Mouse (Mus musculus): ENCODE data around the gene Scarb2. TPM values are rescaled to one million over a fixed set of nuclear protein-coding genes. Genes with fewer than 3 reads are reported as not detected.
"Not testable (repeated sequence)": the region's sequence is repeated elsewhere in the genome, so short reads cannot be mapped to it uniquely, and the experiment has no call there.

The Scarb2 gene
- 4.8 and 6.0 TPM in 2 replicates for polyA plus RNA-seq (2012; ENCODE audit: insufficient read depth, low replicate concordance)

DNA sequence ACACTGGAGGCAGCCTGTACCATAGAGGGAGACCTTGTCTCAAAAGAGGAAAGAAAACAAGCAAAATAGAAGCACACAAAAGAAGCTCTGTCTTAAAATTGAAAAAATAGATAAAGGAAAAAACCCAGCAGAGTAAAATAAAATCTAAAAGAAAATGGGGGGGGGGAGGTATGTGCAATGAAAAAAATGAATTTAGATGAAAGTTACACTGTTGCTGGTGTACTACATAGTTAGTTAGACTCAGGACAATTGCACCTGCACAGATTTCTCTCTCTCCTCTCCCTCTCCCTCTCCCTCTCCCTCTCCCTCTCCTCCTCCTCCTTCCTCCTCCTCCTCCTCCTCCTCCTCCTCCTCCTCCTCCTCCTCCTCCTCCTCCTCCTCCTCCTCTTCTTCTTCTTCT lies at the start of gene Scarb2:
Gene Scarb2 (minus strand): TSS at position 101 of the 400 bp plus-strand sequence.
- Histone ChIP-seq H3K27me3 (replicated peaks) (no peaks in the 10 kb centered on the region), H3K9me3 (peaks cover 8% of the 10 kb centered on the region), H3K4me1 (peaks cover 47% of the 10 kb centered on the region), H3K36me3 (replicated peaks; ENCODE audit: low read length) (peaks cover 3% of the 10 kb centered on the region), H3K4me3 (replicated peaks) (peak within 1 kb of the TSS; percentile 100)
- TF ChIP-seq FLI1 (IDR thresholded peaks at IDR 0.05; ENCODE audit: low read length) (no peak), GATA1 (IDR thresholded peaks at IDR 0.05; ENCODE audit: borderline replicate concordance, low read length) (no peak)

DNA sequence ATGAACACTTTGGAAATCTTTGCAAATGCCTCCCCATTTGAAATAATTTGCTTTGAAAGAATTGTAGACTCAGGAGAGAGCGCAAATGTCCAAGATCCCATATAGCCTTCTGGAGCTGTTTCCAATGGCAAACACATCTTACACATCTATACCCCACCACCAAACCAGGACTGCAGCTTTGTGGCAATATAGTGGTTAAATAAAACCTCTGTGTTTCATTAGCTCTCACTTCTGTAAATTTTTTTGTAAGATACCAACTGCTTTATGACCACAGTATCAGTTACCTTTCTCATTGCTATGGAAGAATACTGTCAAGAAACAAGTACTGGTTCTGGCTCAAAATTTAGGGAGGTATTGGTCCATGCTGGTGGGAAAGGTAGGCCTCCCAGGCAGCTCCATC lies 49.3 kb upstream of the Scarb2 start:
- TF ChIP-seq GATA1 (IDR thresholded peaks at IDR 0.05; ENCODE audit: borderline replicate concordance, low read length) (no peak), FLI1 (IDR thresholded peaks at IDR 0.05; ENCODE audit: low read length) (no peak)
- Histone ChIP-seq H3K27me3 (replicated peaks) (peaks cover 7% of the 10 kb centered on the region), H3K4me1 (peaks cover 4% of the 10 kb centered on the region; the same call in 1 of the 2 replicates), H3K4me3 (replicated peaks) (no peak overlapping the region), H3K36me3 (replicated peaks; ENCODE audit: low read length) (no peaks in the 10 kb centered on the region), H3K9me3 (peaks cover 12% of the 10 kb centered on the region)

DNA sequence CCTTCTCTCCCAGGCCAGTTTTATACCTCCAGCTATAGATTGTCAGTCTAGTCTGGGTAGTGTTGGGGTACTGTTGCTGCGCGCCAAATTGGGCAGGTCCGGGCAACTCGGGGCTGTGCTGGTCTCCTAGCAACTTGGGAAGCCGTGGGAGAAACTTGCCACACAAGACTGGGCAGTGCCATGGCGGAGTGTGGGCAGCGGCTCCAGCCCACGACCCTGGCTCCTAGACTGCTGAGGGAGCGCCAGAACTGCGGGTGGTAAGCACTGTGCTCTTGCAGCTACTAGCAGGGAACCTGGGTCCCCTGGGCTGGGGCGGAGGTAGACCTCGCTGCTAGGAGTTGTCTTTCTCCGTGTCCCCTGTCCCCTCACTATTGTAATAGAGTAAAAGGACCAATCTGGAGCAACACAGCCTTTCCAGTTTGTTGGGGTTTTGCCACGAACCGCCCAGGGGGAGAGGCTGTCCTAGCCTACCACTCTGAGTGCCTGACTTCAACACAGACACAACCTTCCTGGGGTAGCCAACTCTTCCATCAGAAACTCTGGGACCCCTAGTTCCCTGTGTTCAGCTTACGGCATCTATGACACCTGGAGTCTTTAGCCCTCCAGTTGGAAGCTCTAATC lies 48.4 kb upstream of the Scarb2 start, which contains the start of gene Fam47e:
Gene Fam47e (plus strand): TSS at position 179 of the 621 bp plus-strand sequence.
- TF ChIP-seq GATA1 (IDR thresholded peaks at IDR 0.05; ENCODE audit: borderline replicate concordance, low read length): no peak
- TF ChIP-seq FLI1 (IDR thresholded peaks at IDR 0.05; ENCODE audit: low read length): no peak
- Histone ChIP-seq H3K9me3 (peaks cover 12% of the 10 kb centered on the region), H3K27me3 (replicated peaks) (peaks cover 1% of the 10 kb centered on the region), H3K4me3 (replicated peaks) (no peak within 1 kb of the TSS), H3K36me3 (replicated peaks; ENCODE audit: low read length) (no peaks in the 10 kb centered on the region), H3K4me1 (peaks cover 3% of the 10 kb centered on the region; the same call in 1 of the 2 replicates)

DNA sequence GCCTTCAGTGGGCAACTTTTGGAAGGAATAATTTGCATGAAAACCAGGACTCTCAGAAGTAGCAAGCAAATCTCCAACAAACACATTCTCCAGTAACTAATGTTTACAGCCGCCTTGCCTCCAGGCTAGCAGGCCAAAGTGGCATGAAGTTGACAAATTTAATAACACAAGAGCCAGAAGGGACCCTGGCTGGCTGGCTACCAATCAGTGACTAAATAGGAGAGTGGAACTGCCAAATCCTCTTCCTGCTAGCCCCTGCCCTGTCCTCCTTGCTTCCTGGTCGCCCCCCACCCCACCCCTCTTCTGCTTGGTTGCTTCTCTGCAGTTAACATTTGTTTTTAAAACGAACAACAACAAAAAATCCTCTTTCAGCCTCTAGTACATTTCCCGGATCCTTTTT lies 47.8 kb upstream of the Scarb2 start:
- H3K4me1 ChIP-seq: no peaks in the 10 kb centered on the region
- H3K27me3 ChIP-seq (replicated peaks): peaks cover 1% of the 10 kb centered on the region
- H3K36me3 ChIP-seq (replicated peaks; ENCODE audit: low read length): no peaks in the 10 kb centered on the region
- no peak overlapping the region for H3K4me3 ChIP-seq (replicated peaks)
- H3K9me3 ChIP-seq: peaks cover 12% of the 10 kb centered on the region
- no peak for TF ChIP-seq FLI1 (IDR thresholded peaks at IDR 0.05; ENCODE audit: low read length)
- no peak for TF ChIP-seq GATA1 (IDR thresholded peaks at IDR 0.05; ENCODE audit: borderline replicate concordance, low read length)

DNA sequence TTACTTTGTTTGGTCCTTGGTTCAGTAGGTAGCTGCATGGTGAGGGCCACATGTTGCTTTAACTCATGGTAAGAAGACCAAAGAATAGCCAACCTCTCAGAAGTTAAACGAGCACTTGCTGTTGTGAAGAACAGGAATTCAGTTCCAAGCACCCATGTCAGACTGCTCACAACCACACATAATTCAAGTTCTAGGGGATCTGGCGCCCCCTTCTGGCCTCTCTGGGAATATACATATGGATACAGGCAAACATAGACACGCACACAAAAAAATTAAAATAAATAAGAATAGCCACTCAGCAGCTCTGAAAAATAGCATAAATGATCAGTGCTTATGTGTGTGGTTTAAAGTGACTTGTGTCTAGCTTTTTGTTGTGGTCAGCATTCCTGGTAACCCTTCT lies 47.3 kb upstream of the Scarb2 start:
- no peaks in the 10 kb centered on the region for H3K36me3 ChIP-seq (replicated peaks; ENCODE audit: low read length)
- TF ChIP-seq FLI1 (IDR thresholded peaks at IDR 0.05; ENCODE audit: low read length): no peak
- TF ChIP-seq GATA1 (IDR thresholded peaks at IDR 0.05; ENCODE audit: borderline replicate concordance, low read length): no peak

DNA sequence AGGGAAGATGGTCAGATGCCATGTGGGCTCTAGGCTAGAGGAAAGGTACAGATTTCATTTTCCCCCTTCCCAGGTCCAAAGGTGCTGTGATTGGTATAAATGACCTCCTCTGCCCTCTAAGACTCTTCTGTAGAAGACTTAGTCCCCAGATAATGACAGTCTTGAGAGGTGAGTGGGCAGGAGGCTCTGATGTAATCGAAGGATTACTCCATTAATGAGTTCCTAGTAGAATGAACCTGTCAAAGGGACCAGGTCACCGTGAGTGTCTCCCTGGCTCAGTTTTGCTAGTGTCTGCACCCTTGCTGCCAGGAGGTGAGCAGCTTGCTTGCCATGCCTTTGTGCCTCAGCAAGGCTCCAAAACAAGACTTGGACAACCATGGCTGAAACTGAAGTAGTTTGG lies 46.0 kb upstream of the Scarb2 start:
- H3K4me3 ChIP-seq (replicated peaks): no peak overlapping the region
- no peaks in the 10 kb centered on the region for H3K27me3 ChIP-seq (replicated peaks)
- no peak for TF ChIP-seq GATA1 (IDR thresholded peaks at IDR 0.05; ENCODE audit: borderline replicate concordance, low read length)
- no peak for TF ChIP-seq FLI1 (IDR thresholded peaks at IDR 0.05; ENCODE audit: low read length)
- no peaks in the 10 kb centered on the region for H3K36me3 ChIP-seq (replicated peaks; ENCODE audit: low read length)
- peaks cover 12% of the 10 kb centered on the region for H3K9me3 ChIP-seq
- no peaks in the 10 kb centered on the region for H3K4me1 ChIP-seq

More for the DNA sequence above, 47.3 kb upstream of the Scarb2 start:
- H3K4me1 ChIP-seq: no peaks in the 10 kb centered on the region
- H3K4me3 ChIP-seq (replicated peaks): no peak overlapping the region
- peaks cover 12% of the 10 kb centered on the region for H3K9me3 ChIP-seq
- peaks cover 1% of the 10 kb centered on the region for H3K27me3 ChIP-seq (replicated peaks)

DNA sequence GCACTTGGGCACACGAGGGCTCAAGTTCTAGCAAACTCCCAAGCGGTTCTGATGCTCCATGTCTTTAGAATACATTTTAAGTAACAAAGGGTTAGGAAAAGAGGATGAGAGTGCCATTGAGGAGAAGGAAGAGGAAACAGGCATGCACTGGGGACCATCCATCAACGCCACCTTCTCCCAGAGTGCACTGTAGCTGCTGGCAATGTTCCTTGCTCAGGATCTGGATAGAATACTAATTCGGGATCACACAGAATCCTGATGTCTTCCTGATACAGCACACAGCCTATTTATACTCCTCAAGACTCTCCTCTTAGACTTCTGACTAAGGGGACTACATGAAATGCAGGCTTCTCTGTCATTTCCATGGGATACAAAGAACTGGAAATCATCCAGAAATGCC lies 33.1 kb upstream of the Scarb2 start:
- TF ChIP-seq FLI1 (IDR thresholded peaks at IDR 0.05; ENCODE audit: low read length): no peak
- no peak for TF ChIP-seq GATA1 (IDR thresholded peaks at IDR 0.05; ENCODE audit: borderline replicate concordance, low read length)
- Histone ChIP-seq H3K27me3 (replicated peaks) (peaks cover 2% of the 10 kb centered on the region), H3K4me3 (replicated peaks) (no peak overlapping the region), H3K4me1 (no peaks in the 10 kb centered on the region), H3K9me3 (peaks cover 13% of the 10 kb centered on the region), H3K36me3 (replicated peaks; ENCODE audit: low read length) (no peaks in the 10 kb centered on the region)

DNA sequence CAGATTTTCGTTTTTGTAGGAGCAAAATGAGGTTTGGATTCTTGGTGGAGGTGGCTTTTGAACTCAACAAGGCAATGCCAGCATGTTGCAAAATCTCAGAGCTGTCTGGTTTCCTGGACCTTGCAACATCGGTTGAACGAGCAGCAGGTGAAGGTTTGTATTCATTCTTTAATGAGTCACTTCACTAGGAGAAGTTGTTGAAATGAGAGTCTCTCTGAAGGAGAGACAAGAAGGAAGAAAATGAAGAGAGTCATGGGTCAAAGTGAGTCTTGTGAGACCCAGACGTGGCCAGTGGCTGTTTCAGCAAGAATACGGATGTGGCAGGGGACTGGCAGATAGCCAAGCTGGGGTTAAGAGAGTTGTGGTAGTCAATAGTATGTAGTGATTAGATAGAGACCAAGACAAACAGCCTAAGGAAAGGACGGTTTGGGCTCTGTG lies 18.2 kb upstream of the Scarb2 start:
- TF ChIP-seq FLI1 (IDR thresholded peaks at IDR 0.05; ENCODE audit: low read length) (no peak), GATA1 (IDR thresholded peaks at IDR 0.05; ENCODE audit: borderline replicate concordance, low read length) (no peak)
- Histone ChIP-seq H3K27me3 (replicated peaks) (no peaks in the 10 kb centered on the region), H3K4me3 (replicated peaks) (no peak overlapping the region), H3K36me3 (replicated peaks; ENCODE audit: low read length) (no peaks in the 10 kb centered on the region), H3K9me3 (no peaks in the 10 kb centered on the region), H3K4me1 (no peaks in the 10 kb centered on the region)

DNA sequence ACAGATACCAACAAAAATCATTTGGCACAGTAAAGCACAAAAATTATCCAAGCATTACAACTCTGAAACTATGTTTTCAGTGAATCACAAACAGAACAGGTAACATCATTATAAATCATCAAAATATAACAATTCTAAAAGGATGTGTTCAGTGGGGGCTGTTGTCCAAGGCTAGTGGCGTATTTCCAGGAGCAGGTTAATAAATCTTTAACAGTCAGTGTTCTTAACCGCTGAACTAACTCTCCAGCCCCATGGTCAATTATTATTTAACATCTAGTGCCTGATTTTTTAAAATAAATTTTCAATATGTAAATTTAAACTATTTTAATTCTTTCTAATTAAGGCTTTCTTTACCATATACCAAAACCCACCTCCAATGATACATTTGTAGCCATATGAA lies 14.5 kb upstream of the Scarb2 start:
- H3K4me1 ChIP-seq; H3K36me3 ChIP-seq (replicated peaks; ENCODE audit: low read length); H3K27me3 ChIP-seq (replicated peaks); H3K9me3 ChIP-seq; H3K4me3 ChIP-seq (replicated peaks): not testable (repeated sequence)

DNA sequence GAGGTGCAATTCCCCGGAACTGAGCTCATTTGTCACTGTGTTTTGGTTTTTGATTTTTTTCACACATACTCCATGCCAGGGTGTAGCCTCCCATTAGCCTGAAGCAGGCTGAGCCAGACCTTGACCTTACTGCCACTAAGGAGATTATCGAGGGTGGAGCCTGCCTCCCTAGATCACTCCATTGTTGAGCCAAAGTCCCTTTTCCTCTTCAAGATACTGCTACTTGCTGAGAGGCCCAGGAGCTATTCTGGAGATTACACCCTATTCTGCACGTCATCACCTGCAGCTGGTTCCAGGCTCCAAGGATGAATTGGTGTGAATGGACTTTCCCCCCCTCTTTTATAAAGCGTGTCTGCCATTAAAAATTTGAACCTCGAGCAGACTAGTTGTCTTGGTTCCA lies 5.4 kb upstream of the Scarb2 start:
- Histone ChIP-seq H3K4me3 (replicated peaks) (no peak overlapping the region), H3K36me3 (replicated peaks; ENCODE audit: low read length) (no peaks in the 10 kb centered on the region)
- no peak for TF ChIP-seq GATA1 (IDR thresholded peaks at IDR 0.05; ENCODE audit: borderline replicate concordance, low read length)
- TF ChIP-seq FLI1 (IDR thresholded peaks at IDR 0.05; ENCODE audit: low read length): no peak

More for the DNA sequence above, 5.4 kb upstream of the Scarb2 start:
- Histone ChIP-seq H3K27me3 (replicated peaks) (no peaks in the 10 kb centered on the region), H3K4me1 (peaks cover 19% of the 10 kb centered on the region), H3K9me3 (peaks cover 8% of the 10 kb centered on the region)

All from megakaryocyte, embryonic 14.5 days (primary cell).